Mouse (Mus musculus) monocyte, adult 2 months (primary cell): Measurements from ENCODE around the gene Mindy3.
"Not testable (repeated sequence)": the region's sequence is repeated elsewhere in the genome, so short reads cannot be mapped to it uniquely, and the experiment has no call there.

Experiments used
- DNase-seq, 2 experiments: peaks; one replicate each; pipeline ENCODE4 v3.0.0; 2022; ENCODE audit warnings: low spot score in 2 of 2, low read depth in 1 of 2

Gene Mindy3

DNA sequence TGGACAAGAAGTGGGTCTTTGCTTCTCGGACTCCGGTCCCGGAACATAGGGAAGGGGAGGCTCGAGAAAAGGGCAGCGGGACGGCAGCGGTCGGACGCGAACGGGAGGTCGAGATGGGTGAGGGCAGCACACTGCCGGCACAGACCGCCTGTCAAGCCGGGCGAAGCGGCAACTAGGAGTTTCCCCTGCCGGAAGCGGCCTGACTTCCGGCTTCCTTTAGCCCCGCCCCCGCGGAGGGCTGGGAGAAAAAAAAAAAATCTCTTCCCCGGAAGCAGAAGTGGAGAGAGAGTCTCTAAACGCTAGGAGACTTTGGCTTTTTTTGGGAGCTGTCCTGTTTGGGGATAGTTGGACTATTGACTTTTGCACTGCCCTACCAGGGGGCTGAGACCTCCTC is at the start of gene Mindy3:
Mindy3 (minus strand) TSS at position 209 of the 394 bp plus-strand sequence.
- DNase-seq, result peak; percentile 79 to 88

GRCm38 (mm10) chr2:12459732-12460131 is 40.5 kb upstream of the Mindy3 start:
- no peak for DNase-seq

GRCm38 (mm10) chr2:12450108-12450507 is 30.8 kb upstream of the Mindy3 start:
- no peak for DNase-seq

DNA sequence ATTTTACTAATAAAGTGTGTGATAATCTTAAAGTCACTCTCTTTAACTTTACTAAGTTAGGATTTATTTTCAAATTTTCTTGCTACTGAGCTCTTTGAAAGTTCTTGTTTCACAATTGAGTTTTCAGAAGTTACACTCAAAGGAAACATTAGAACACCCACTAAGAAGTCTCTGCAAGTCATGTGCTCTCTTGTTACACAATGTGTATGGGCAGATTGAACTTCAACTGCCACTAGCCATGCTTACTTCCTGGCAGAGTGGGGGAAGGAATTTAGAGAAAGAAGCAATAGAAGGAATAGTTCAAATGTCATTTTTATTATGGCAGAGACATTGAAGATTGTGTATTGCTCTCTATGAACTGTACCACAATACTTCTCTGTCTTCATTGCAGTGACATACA is 20.9 kb upstream of the Mindy3 start:
- no peak for DNase-seq

DNA sequence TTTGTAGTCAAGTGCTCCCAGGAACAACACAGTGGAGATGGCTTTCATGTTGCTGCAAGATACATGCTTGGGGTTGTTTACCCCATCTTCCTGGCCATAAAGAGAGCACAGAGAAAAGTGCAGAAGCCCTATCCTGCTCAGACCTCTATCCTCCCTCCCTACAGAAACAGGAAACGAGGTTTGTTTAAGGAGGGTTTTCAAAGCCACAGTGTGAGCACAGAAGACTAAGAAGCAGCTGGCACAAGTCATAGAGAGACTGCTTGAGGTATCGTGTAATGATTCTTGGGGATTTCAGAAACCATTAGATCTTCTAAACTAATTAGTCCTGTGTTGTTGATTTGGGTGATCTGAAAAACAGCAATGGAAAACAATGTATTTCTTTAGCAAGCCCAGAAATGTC is 20.3 kb upstream of the Mindy3 start:
- DNase-seq, result no peak

GRCm38 (mm10) chr2:12438181-12438580 is 18.9 kb upstream of the Mindy3 start:
- no peak for DNase-seq

DNA sequence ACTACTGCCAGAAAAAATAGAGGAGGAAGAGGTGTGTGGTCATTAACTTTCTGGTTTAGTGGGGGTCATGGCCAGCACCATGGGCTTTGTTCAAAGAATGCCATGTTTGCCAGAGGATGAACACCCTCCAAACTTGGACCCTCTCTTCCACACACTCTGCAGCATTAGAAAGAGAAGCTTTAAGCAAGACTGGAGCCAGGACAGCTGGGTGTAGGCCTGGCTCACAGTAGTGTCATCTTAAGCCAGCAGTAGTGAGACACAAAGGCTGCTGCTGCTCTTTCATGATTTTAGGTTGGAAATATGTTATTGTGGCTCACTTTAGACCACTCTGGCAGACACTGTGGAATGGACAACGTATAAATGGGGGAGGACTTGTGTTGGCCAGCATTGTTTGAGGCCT is 12.8 kb upstream of the Mindy3 start:
- DNase-seq, result no peak

DNA sequence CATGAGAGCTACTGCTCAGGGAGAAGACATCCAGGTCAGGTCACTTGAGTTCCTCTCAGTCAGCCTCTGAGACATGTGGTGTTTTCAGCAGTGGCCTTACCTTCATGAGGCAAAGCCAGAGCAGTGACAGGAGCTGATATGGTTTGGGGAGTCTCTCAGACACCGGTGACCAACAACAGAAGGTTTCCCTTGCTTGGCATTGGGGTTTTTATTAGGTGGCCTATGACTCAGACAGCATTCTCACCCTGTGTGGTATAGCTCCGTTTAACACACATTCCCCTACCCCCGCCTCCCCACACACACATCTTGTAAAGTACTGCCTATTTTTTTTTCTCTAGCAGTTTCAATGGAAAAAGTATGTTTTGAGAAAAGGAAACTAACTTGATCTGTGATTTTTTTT is 5.1 kb upstream of the Mindy3 start:
- DNase-seq, result no peak

DNA sequence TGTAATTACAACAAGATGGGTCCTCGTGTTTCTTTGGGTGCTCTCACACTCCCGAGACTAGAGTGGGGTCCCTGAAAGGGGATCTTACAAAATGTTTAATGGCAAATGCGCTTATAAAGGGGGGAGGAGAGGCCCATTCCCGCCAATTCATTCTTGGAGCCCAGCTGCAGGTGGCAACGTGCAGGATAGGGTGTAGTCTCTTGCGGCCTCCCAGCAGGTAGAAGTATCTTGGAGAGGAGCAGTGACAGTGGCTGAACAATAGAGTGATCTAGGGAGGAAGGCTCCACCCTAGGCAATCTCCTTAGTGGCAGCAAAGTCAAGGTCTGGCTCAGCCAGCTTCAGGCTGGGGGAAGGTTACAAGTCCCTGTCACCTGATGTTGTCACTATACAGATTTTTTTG is 4.2 kb upstream of the Mindy3 start:
- DNase-seq, result not testable (repeated sequence)

DNA sequence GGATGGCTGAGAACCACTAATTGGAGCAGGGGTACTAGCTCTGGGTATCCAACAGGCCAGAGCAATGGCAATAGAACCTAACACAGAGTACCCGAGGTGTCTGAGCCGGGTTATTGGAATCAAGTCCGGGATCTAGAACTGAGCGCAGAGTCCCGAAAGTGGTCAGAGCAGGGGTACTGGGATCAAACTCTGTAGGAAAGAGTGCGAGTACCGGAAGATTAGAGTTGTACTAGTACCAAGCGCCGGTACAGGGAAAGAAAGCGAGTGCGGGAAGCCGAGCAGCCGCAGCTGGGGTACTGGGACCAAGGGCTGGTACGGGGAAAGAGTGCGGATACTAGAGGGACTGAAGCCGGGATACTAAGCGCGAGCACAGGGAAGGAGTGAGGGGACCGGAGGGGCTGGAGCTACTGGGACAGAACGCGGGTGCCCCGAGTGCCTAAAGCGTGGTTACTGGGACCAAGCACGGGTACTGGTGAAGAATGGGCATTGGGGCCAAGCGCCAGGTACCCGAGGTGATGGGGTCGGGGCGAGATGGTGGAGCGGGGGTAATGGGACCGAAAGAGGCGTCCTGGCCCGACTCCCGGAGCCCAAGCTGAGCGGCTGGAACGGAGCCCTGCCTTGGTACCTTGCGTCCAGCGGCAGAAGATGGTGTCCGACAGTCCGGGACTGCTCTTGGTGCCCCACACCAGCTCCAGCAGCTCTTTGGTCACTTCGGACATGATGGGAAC is 572 bp downstream of the Mindy3 start:
- DNase-seq, result peak in 1 of 2 experiments; percentile 2

GRCm38 (mm10) chr2:12418121-12418520 is 1.1 kb downstream of the Mindy3 start:
- DNase-seq, result no peak

GRCm38 (mm10) chr2:12412309-12412708 is 7.0 kb downstream of the Mindy3 start:
- DNase-seq, result no peak

DNA sequence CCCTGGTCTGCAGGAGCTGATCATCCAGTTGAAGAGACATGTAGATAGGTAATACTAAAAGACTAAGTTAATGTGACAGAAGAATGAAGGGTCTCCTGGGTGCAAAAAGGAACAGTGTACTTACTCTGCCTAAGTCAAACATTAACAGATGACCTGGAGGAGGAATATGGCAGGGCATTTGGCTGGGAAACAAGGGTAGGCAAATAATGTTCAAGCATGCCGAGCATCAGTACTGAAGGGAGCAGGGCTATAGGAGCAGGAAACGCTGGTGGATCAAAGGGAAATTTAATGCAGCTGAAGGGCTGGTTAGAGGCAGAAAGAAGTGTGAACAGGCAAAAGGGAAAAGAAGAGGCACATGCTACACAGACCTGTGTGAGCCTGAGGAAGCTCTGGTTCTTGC is 8.1 kb downstream of the Mindy3 start:
- DNase-seq, result no peak

- DNase-seq, result no peak
These were observed 12.5 kb downstream of the Mindy3 start for GRCm38 (mm10) chr2:12406737-12407136.

- no peak for DNase-seq
These were observed 16.8 kb downstream of the Mindy3 start for GRCm38 (mm10) chr2:12402469-12402868.

DNA sequence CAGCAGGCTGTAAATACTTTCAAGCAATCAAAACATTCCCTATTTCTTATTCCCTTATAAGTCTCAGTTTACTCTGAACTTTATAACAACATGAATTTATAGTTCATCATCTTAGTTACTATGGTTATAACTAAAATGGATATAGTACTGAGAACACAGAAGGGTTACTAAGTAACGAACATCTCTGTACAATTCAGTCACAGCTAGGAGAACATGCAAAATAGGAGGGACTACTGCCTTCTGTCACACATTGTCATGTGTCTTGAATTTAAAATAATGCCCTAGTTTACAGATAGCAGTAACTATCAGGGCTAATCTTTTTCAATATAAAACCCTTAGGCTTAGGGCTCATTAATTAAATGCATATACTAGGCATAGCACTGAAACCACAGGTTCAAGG is 18.1 kb downstream of the Mindy3 start:
- DNase-seq, result no peak

GRCm38 (mm10) chr2:12389028-12389427 is 30.2 kb downstream of the Mindy3 start:
- DNase-seq, result no peak

DNA sequence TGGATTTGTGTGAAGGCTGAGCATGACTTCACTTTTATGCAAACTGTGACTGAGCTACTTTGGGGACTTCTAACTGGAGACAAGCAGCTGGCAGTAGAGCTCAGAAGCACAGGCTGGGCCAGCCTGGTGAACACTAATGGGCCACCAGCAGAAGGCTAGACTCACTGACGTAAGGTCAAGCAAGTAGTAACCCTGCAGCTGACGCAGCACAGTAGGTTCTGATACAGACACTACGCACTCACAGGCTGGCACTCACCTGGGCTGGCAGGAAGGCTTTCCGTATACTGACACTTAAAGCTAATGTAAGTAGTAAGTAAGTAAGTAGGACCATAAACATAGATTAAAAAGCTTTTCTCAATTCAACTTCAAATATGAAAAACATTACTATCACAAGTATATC is 30.7 kb downstream of the Mindy3 start:
- DNase-seq, result no peak

DNA sequence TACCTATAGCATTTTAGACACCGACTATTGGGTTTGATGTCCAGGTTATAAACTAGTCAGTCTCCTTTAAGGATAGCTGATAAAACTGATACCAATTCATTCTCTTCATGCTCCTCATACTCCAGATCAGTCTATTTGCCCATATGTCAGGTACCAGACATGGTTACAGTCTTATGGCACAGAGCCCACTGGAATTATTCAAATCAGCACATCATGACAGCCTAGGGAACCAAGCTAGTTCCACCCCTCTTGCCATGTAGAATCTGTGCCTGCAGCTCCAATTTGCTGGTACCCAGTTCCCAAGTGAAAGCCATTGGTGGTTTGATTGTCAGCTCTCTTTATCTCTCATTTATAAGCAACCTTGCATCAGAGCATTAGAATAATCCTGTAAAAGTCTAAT is 34.9 kb downstream of the Mindy3 start:
- no peak for DNase-seq

GRCm38 (mm10) chr2:12382650-12383049 is 36.6 kb downstream of the Mindy3 start:
- no peak for DNase-seq

- DNase-seq, result no peak
These were observed 39.0 kb downstream of the Mindy3 start for GRCm38 (mm10) chr2:12380233-12380632.

- no peak for DNase-seq
These were observed 40.7 kb downstream of the Mindy3 start for GRCm38 (mm10) chr2:12378591-12378990.

DNA sequence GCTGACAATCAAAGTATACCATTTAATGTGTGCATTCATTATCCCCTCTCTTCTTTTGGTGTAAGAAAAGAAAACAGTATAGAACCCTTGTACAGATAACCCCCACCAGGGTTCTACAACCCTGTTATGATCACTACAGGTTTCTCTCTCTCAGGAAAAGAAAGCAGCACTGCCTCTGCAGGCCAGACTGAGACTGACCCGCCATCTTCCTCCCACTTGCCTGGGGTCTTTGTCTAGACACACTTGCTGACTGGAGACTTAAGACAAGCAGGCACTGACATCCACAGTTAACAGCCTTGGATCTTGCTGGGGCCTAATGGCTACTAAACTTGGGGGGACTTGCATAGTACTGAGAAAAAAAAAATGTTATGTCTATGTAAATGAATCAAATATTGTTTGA is 42.2 kb downstream of the Mindy3 start:
- DNase-seq, result no peak
